18 mouse cellular contexts compared by ENCODE assay signal in the genomic region with DNA sequence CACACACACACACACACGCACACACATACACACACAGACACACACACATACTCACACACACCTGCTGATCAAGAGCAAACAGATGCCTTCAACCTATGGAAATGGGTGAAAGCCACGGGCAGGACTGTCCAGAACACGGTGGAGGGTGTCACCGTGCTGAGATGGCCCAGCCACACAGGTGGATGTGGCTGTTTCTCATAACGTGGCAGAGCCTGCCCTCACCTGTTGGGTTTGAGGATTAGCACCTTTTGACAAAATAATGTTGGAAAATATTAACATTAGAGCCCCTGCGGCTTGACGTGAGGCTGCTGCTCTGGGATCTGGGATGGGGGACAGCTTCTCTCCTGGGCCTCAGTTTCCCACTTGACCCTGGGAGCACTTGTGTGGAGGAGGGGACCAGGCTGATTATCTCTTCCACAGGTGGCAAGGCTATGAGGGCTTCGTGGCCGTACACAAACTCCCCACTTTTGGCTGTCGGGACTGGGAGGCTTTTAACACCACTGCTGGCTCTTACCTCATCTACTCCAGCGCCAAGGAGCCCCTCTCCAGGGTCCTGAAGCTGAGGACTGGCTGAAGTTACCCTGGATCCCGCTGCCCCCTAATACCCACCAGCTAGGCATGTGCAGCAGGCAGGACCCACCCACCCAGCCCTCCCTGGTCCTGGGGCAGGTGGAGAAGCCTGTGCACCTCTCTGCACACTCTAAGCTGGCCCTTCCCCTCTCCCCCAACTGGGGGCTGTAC. TPM values are rescaled to one million over a fixed set of nuclear protein-coding genes. Genes with fewer than 3 reads are reported as not detected.
DNase-seq lines count a peak whose midpoint lies in the region; ATAC-seq and TF ChIP-seq lines count a peak whose summit lies in the region.
"Had no signal": no experiment of that assay in that cellular context is flagged by ENCODE, and none has a peak within 500 bp of the region (broad histone marks: within the 10 kb centered on the region; RNA-seq: fewer than 3 reads in every experiment).

No protein-coding gene starts in this region.

- peak; percentile 22 to 36 for DNase-seq in cerebellum, postnatal 14 days
- DNase-seq in cerebellum, adult 11 months: no peak
- peak; percentile 36 for DNase-seq in kidney, postnatal 10 days
- no peak for DNase-seq in CH12.LX (ENCODE audit: extremely low read depth)
- DNase-seq in embryonic facial prominence, embryonic 11.5 days (ENCODE audit: low spot score): peak; percentile 49
- DNase-seq in left cerebral cortex, postnatal 25 days (ENCODE audit: low spot score in 2 of 2): no peak
- DNase-seq: cerebellum, adult 9-11 months; gastrocnemius, postnatal 10 days; kidney, adult 9 months had no signal

- TF ChIP-seq EP300 in CH12.LX (IDR thresholded peaks at IDR 0.05; ENCODE audit: low read length): no peak

- no peak overlapping the region for H3K4me2 ChIP-seq in kidney, embryonic 16.5 days (replicated peaks; ENCODE audit: low read depth, low read length)
- H3K4me2 ChIP-seq in CH12.LX (ENCODE audit: insufficient read depth, low read depth, poor library complexity, severe bottlenecking): no peak overlapping the region
- H3K4me2 ChIP-seq in embryonic facial prominence, embryonic 11.5 days (ENCODE audit: low read depth, low read length): no peak overlapping the region
- H3K4me2 ChIP-seq: lung, embryonic 15.5 days had no signal

- TF ChIP-seq CTCF in CH12.LX (conservative IDR thresholded peaks at IDR 0.05 in 1 of 2, IDR thresholded peaks at IDR 0.05 in 1 of 2; ENCODE audit: low read depth in 2 of 2, low read length in 2 of 2): peak in 1 of 2 experiments; percentile 48; a peak in 2 of 4 replicates

- TF ChIP-seq POLR2A in CH12.LX (IDR thresholded peaks at IDR 0.05; ENCODE audit: low read depth, low read length): no peak

- 0 out of 2 replicates have a peak, but pooled peaks cover 3% of the 10 kb centered on the region for H3K9me3 ChIP-seq in kidney, embryonic 16.5 days (ENCODE audit: low read length)
- H3K9me3 ChIP-seq in CH12.LX (replicated peaks; ENCODE audit: low read length): peaks cover 10% of the 10 kb centered on the region
- no peaks in the 10 kb centered on the region for H3K9me3 ChIP-seq in embryonic facial prominence, embryonic 11.5 days (replicated peaks; ENCODE audit: control insufficient read depth, low read length)
- H3K9me3 ChIP-seq: lung, embryonic 15.5 days had no signal

- WGBS in kidney, embryonic 16.5 days: 49% methylated on average over 12 of the region's 12 CpGs
- 52% methylated on average over 12 of the region's 12 CpGs for WGBS in embryonic facial prominence, embryonic 11.5 days

- dilution Hi-C loops in CH12.LX (cut with MboI; ENCODE audit: extremely low pct_ligation_motif_present, extremely low pct_unique_long_range_greater_than_20kb, low sequenced_read_pairs): no loop called here

- no peaks in the 10 kb centered on the region for H3K4me1 ChIP-seq in kidney, embryonic 16.5 days (ENCODE audit: insufficient read depth, low read length)
- peaks cover 5 to 6% of the 10 kb centered on the region in 2 experiments for H3K4me1 ChIP-seq in CH12.LX (ENCODE audit: control insufficient read depth in 1 of 2, insufficient read depth in 2 of 2)
- no peaks in the 10 kb centered on the region for H3K4me1 ChIP-seq in embryonic facial prominence, embryonic 11.5 days (ENCODE audit: control insufficient read depth, insufficient read depth, low read length)
- H3K4me1 ChIP-seq: lung, embryonic 15.5 days had no signal

- no peaks in the 10 kb centered on the region for H3K79me2 ChIP-seq in CH12.LX (replicated peaks; ENCODE audit: control insufficient read depth, extremely low read depth, insufficient read depth, poor library complexity, severe bottlenecking)

- H3K27ac ChIP-seq in kidney, embryonic 16.5 days (ENCODE audit: low read length): no peak overlapping the region
- no peak overlapping the region for H3K27ac ChIP-seq in CH12.LX (ENCODE audit: insufficient read depth, low read depth)
- H3K27ac ChIP-seq in embryonic facial prominence, embryonic 11.5 days (replicated peaks; ENCODE audit: low read depth, low read length): no peak overlapping the region
- H3K27ac ChIP-seq: lung, embryonic 15.5 days had no signal

- no peaks in the 10 kb centered on the region for H3K27me3 ChIP-seq in kidney, embryonic 16.5 days (ENCODE audit: insufficient read depth, low read length)
- H3K27me3 ChIP-seq in CH12.LX (replicated peaks): peaks cover 78% of the 10 kb centered on the region
- H3K27me3 ChIP-seq in embryonic facial prominence, embryonic 11.5 days (ENCODE audit: control insufficient read depth, insufficient read depth, low read length): no peaks in the 10 kb centered on the region
- H3K27me3 ChIP-seq: lung, embryonic 15.5 days had no signal

- peak; percentile 47 for TF ChIP-seq RAD21 in CH12.LX (IDR thresholded peaks at IDR 0.05; ENCODE audit: low read depth, low read length)

- intact Hi-C loops in left cerebral cortex, postnatal 25 days (cut with DNase I): no loop called here

- H3K4me3 ChIP-seq in kidney, embryonic 16.5 days (ENCODE audit: low read length): no peak overlapping the region
- no peak overlapping the region for H3K4me3 ChIP-seq in CH12.LX (replicated peaks in 1 of 3; ENCODE audit: low read depth in 2 of 3, low read length in 2 of 3, poor library complexity in 1 of 3)
- no peak overlapping the region for H3K4me3 ChIP-seq in embryonic facial prominence, embryonic 11.5 days (ENCODE audit: low read depth, low read length)
- H3K4me3 ChIP-seq: erythroblast, embryonic 14.5 days; lung, embryonic 15.5 days had no signal

- no peak for ATAC-seq in kidney, embryonic 16.5 days (ENCODE audit: low FRiP score, low TSS enrichment)
- ATAC-seq in embryonic facial prominence, embryonic 11.5 days (replicated peaks; ENCODE audit: insufficient number of reproducible peaks, low FRiP score, low TSS enrichment, low read depth): no peak
- no peak for ATAC-seq in CD4-positive, CD25-positive, alpha-beta regulatory T cell, adult 4 months

- in situ Hi-C loops in CH12.LX (cut with MboI; ENCODE audit: low pct_ligation_motif_present, low pct_unique_long_range_greater_than_20kb, low sequenced_read_pairs): loop anchor here (25.0 kb wide), 1 partner anchor 249 kb away; no protein-coding TSS in a partner anchor

- no peak overlapping the region for H3K9ac ChIP-seq in kidney, embryonic 16.5 days (replicated peaks; ENCODE audit: low read length)
- H3K9ac ChIP-seq in CH12.LX (ENCODE audit: insufficient read depth, low read depth): no peak overlapping the region
- no peak overlapping the region for H3K9ac ChIP-seq in embryonic facial prominence, embryonic 11.5 days (replicated peaks; ENCODE audit: low read length)
- H3K9ac ChIP-seq: lung, embryonic 15.5 days had no signal

- no peaks in the 10 kb centered on the region for H3K36me3 ChIP-seq in kidney, embryonic 16.5 days (ENCODE audit: insufficient read depth, low read length)
- no peaks in the 10 kb centered on the region for H3K36me3 ChIP-seq in CH12.LX (replicated peaks in 1 of 2; ENCODE audit: control insufficient read depth in 1 of 2, insufficient read depth in 1 of 2, low read length in 1 of 2)
- no peaks in the 10 kb centered on the region for H3K36me3 ChIP-seq in embryonic facial prominence, embryonic 11.5 days (replicated peaks; ENCODE audit: control insufficient read depth, insufficient read depth, low read depth, low read length)
- H3K36me3 ChIP-seq: lung, embryonic 15.5 days had no signal

TF ChIP-seq in CH12.LX, 34 proteins besides CTCF, POLR2A, EP300 and RAD21 (continues in another document):
- no peak for TF ChIP-seq POLR2AphosphoS2 (IDR thresholded peaks at IDR 0.05; ENCODE audit: low read depth, low read length)

RNA-seq across cellular contexts. Expression of a gene that starts 16.2 kb away (rescaled TPM):
- polyA plus RNA-seq in kidney, embryonic 16.5 days (2015; fragmentation: Nextera tagmentation; extraction: Ambion mirVana): 4.6 and 4.9 TPM in 2 replicates
- total RNA-seq in CH12.LX (2012; rRNA removed): not detected in 2 replicates
- total RNA-seq in CH12.LX (2014; rRNA removed): not detected in 2 replicates
- not detected in 2 replicates for polyA plus RNA-seq in CH12.LX (2012; ENCODE audit: insufficient read length, low read depth)
- polyA plus RNA-seq in embryonic facial prominence, embryonic 11.5 days (2014; fragmentation: Nextera tagmentation; extraction: Ambion mirVana): 2.2 and 2.5 TPM in 2 replicates
- not detected for polyA plus RNA-seq in CD4-positive, CD25-positive, alpha-beta regulatory T cell, adult 4 months (2017; shearing (Covaris generic))
- total RNA-seq in left cerebral cortex, postnatal 25 days (2021): 10 to 100 TPM; 13.2 to 13.6 TPM
- total RNA-seq: monocyte, adult 5-6 weeks had no signal

RNA-seq across cellular contexts. Expression of a gene that starts 24.4 kb away (rescaled TPM):
- not detected in 2 replicates for polyA plus RNA-seq in kidney, embryonic 16.5 days (2015; fragmentation: Nextera tagmentation; extraction: Ambion mirVana)
- total RNA-seq in CH12.LX (2012; rRNA removed) (not detected in 2 replicates), CH12.LX (2014; rRNA removed) (not detected in 2 replicates)
- not detected in 2 replicates for polyA plus RNA-seq in CH12.LX (2012; ENCODE audit: insufficient read length, low read depth)
- not detected in 2 replicates for polyA plus RNA-seq in embryonic facial prominence, embryonic 11.5 days (2014; fragmentation: Nextera tagmentation; extraction: Ambion mirVana)
- polyA plus RNA-seq in CD4-positive, CD25-positive, alpha-beta regulatory T cell, adult 4 months (2017; shearing (Covaris generic)): not detected
- total RNA-seq in left cerebral cortex, postnatal 25 days (2021): not detected
- total RNA-seq: gastrocnemius, postnatal 10 days; left cerebral cortex, adult 18-20 months; monocyte, adult 5-6 weeks had no signal
- polyA plus RNA-seq: erythroblast, embryonic 14.5 days; heart, embryonic 16.5 days; lung, embryonic 15.5 days; spleen, adult 2 months; thymus, postnatal 0 days had no signal

RNA-seq across cellular contexts. Expression of a gene that starts 33.5 kb away (rescaled TPM):
- not detected in 2 replicates for polyA plus RNA-seq in kidney, embryonic 16.5 days (2015; fragmentation: Nextera tagmentation; extraction: Ambion mirVana)
- total RNA-seq in CH12.LX (2012; rRNA removed) (not detected in 2 replicates), CH12.LX (2014; rRNA removed) (not detected in 2 replicates)
- not detected in 2 replicates for polyA plus RNA-seq in CH12.LX (2012; ENCODE audit: insufficient read length, low read depth)
- polyA plus RNA-seq in embryonic facial prominence, embryonic 11.5 days (2014; fragmentation: Nextera tagmentation; extraction: Ambion mirVana): not detected in 2 replicates
- not detected for polyA plus RNA-seq in CD4-positive, CD25-positive, alpha-beta regulatory T cell, adult 4 months (2017; shearing (Covaris generic))
- not detected for total RNA-seq in left cerebral cortex, postnatal 25 days (2021)
- total RNA-seq: gastrocnemius, postnatal 10 days; left cerebral cortex, adult 18-20 months; monocyte, adult 5-6 weeks had no signal
- polyA plus RNA-seq: erythroblast, embryonic 14.5 days; heart, embryonic 16.5 days; lung, embryonic 15.5 days; spleen, adult 2 months; thymus, postnatal 0 days had no signal

RNA-seq across cellular contexts. Expression of a gene that starts 39.6 kb away (rescaled TPM):
- polyA plus RNA-seq in kidney, embryonic 16.5 days (2015; fragmentation: Nextera tagmentation; extraction: Ambion mirVana): not detected in 2 replicates
- total RNA-seq in CH12.LX (2012; rRNA removed): not detected in 2 replicates
- total RNA-seq in CH12.LX (2014; rRNA removed): not detected in 2 replicates
- polyA plus RNA-seq in CH12.LX (2012; ENCODE audit: insufficient read length, low read depth): not detected in 2 replicates
- polyA plus RNA-seq in embryonic facial prominence, embryonic 11.5 days (2014; fragmentation: Nextera tagmentation; extraction: Ambion mirVana): not detected in 2 replicates
- polyA plus RNA-seq in CD4-positive, CD25-positive, alpha-beta regulatory T cell, adult 4 months (2017; shearing (Covaris generic)): not detected
- not detected for total RNA-seq in left cerebral cortex, postnatal 25 days (2021)
- total RNA-seq: gastrocnemius, postnatal 10 days; left cerebral cortex, adult 18-20 months; monocyte, adult 5-6 weeks had no signal
- polyA plus RNA-seq: erythroblast, embryonic 14.5 days; heart, embryonic 16.5 days; lung, embryonic 15.5 days; spleen, adult 2 months; thymus, postnatal 0 days had no signal

RNA-seq across cellular contexts. Expression of a gene that starts 50.4 kb away (rescaled TPM):
- not detected in 2 replicates for polyA plus RNA-seq in kidney, embryonic 16.5 days (2015; fragmentation: Nextera tagmentation; extraction: Ambion mirVana)
- total RNA-seq in CH12.LX (2012; rRNA removed) (not detected in 2 replicates), CH12.LX (2014; rRNA removed) (not detected in 2 replicates)
- not detected in 2 replicates for polyA plus RNA-seq in CH12.LX (2012; ENCODE audit: insufficient read length, low read depth)
- polyA plus RNA-seq in embryonic facial prominence, embryonic 11.5 days (2014; fragmentation: Nextera tagmentation; extraction: Ambion mirVana): not detected in 2 replicates
- not detected for polyA plus RNA-seq in CD4-positive, CD25-positive, alpha-beta regulatory T cell, adult 4 months (2017; shearing (Covaris generic))
- not detected for total RNA-seq in left cerebral cortex, postnatal 25 days (2021)
- total RNA-seq: gastrocnemius, postnatal 10 days; left cerebral cortex, adult 18-20 months; monocyte, adult 5-6 weeks had no signal
- polyA plus RNA-seq: erythroblast, embryonic 14.5 days; heart, embryonic 16.5 days; lung, embryonic 15.5 days; spleen, adult 2 months; thymus, postnatal 0 days had no signal

Comparison
In these comparisons a context has a peak if more than half of its experiments do, and no peak if none do; other contexts are left out.
1. DNase-seq: peak in cerebellum, postnatal 14 days (2 of 2), kidney, postnatal 10 days (single experiment) and embryonic facial prominence, embryonic 11.5 days (single experiment); none in cerebellum, adult 11 months (single experiment), CH12.LX (single experiment) and left cerebral cortex, postnatal 25 days (0 of 2).